Mouse (Mus musculus) small intestine, adult 2 months (tissue): ENCODE data around the gene Setx.

ENCODE experiments used
- CTCF ChIP-seq: fragments of 200-500 bp; IDR thresholded peaks from 2 replicates; pipeline ENCODE4 v1.5.1; 2012; ENCODE audit warnings: low read depth, mild to moderate bottlenecking, control low read depth, inconsistent platforms, low read length, moderate library complexity, mixed read lengths; ENCODE audit not compliant: insufficient replicate concordance, insufficient read length; ENCODE audit errors: extremely low read depth
- POLR2A ChIP-seq: fragments of 200-500 bp; IDR thresholded peaks from 2 replicates; pipeline ENCODE4 v1.6.1; 2012; ENCODE audit warnings: low read depth, mild to moderate bottlenecking, control low read depth, inconsistent platforms, low read length, moderate library complexity

GRCm38 (mm10) chr2:29168067-29168466 lies 44.1 kb downstream of the Setx start:
- TF ChIP-seq CTCF (no peak), POLR2A (no peak)
